Mouse (Mus musculus): Measurements from ENCODE around the gene Pdlim5. TPM values are rescaled to one million over a fixed set of nuclear protein-coding genes. Genes with fewer than 3 reads are reported as not detected.

The Pdlim5 gene
- polyA plus RNA-seq, 1 experiment from 2014 or later = 9.4 TPM

DNA sequence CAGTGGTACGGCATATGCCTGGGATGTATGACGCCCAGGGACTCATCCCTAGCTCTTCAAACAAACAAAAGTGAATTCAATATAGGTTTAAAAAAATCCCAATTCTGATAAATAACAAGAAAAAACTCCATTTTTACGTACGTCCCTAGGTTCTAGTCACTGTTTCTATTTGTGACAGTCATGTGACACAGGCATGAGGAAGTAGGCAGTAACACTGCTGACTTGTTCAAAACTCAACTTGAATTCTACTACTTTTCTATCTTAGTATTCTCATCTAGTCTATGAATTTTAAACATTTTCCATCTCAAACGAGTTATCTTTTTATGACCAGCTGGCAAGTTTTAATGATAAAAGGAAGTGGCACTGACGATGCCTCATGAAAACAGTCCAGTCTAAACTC lies 122.2 kb downstream of the Pdlim5 start:
- peaks cover 10% of the 10 kb centered on the region for H3K36me3 ChIP-seq (replicated peaks; ENCODE audit: insufficient read depth, low read length)
- no peaks in the 10 kb centered on the region for H3K4me1 ChIP-seq (ENCODE audit: insufficient read depth)
- no peak overlapping the region for H3K27ac ChIP-seq (ENCODE audit: low read depth)
- WGBS (ENCODE audit: insufficient replicate concordance) = 65% methylated on average over 6 of the region's 6 CpGs
- no peak overlapping the region for H3K4me3 ChIP-seq (ENCODE audit: low read depth, low read length)
- no peaks in the 10 kb centered on the region for H3K9me3 ChIP-seq (ENCODE audit: low read length)
- TF ChIP-seq EP300 (IDR thresholded peaks at IDR 0.05; ENCODE audit: low read depth) (no peak), CTCF (IDR thresholded peaks at IDR 0.05; ENCODE audit: low read depth) (no peak)
- no peak overlapping the region for H3K9ac ChIP-seq (replicated peaks)
- ATAC-seq (no peak), DNase-seq (no peak)
- H3K27me3 ChIP-seq (ENCODE audit: insufficient read depth, low read length) = no peaks in the 10 kb centered on the region
- no peak overlapping the region for H3K4me2 ChIP-seq (ENCODE audit: low read depth, low read length)

DNA sequence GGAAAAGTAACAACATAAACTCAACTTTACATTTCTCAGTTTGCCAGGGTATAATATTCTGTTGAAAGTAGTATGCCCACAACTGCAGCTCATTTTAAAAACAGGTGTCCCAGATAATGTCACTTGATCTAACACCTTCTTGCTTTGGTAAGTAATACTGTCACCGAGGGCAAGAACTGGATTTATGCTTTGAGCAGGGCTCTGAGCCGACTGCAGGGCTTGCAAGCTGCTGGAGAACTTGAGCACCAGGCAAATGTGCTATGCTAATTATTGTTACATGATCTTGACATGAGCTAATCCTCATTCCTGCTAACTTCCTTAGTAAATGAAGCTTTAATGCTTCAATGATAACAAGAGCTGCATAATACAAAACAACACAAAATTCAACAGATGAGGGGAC lies 139.1 kb downstream of the Pdlim5 start:
- Histone ChIP-seq H3K27me3 (ENCODE audit: insufficient read depth, low read length) (no peaks in the 10 kb centered on the region), H3K9me3 (ENCODE audit: low read length) (no peaks in the 10 kb centered on the region), H3K4me1 (ENCODE audit: insufficient read depth) (no peaks in the 10 kb centered on the region), H3K9ac (replicated peaks) (no peak overlapping the region), H3K36me3 (replicated peaks; ENCODE audit: insufficient read depth, low read length) (0 out of 2 replicates have a peak, but pooled peaks cover 2% of the 10 kb centered on the region), H3K27ac (ENCODE audit: low read depth) (no peak overlapping the region), H3K4me3 (ENCODE audit: low read depth, low read length) (no peak overlapping the region), H3K4me2 (ENCODE audit: low read depth, low read length) (no peak overlapping the region)
- TF ChIP-seq CTCF (IDR thresholded peaks at IDR 0.05; ENCODE audit: low read depth) = no peak
- TF ChIP-seq EP300 (IDR thresholded peaks at IDR 0.05; ENCODE audit: low read depth) = no peak
- WGBS (ENCODE audit: insufficient replicate concordance) = 79% methylated on average over 2 of the region's 2 CpGs
- no peak for DNase-seq
- no peak for ATAC-seq

DNA sequence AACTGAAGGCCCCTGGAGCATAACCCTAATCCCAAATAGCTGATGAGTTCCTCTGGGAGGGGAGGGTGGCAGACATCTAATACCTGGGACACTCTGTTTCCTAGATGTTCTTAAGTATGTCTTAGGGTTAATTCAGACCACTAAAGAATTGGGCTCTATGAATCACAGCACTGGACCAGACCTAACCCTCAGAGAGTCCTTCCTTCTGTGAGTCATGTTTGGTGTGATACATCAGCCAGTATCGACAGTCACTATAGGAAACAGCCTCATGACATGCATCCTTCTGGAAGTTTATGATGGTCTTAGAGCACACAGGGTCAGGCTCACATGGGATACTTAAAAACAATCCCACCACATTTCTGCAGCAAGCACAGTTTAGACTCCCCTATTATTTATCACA lies 143.4 kb downstream of the Pdlim5 start:
- DNase-seq (no peak), ATAC-seq (no peak)
- TF ChIP-seq EP300 (IDR thresholded peaks at IDR 0.05; ENCODE audit: low read depth) = no peak
- TF ChIP-seq CTCF (IDR thresholded peaks at IDR 0.05; ENCODE audit: low read depth) = no peak
- no peak overlapping the region for H3K27ac ChIP-seq (ENCODE audit: low read depth)
- no peak overlapping the region for H3K4me2 ChIP-seq (ENCODE audit: low read depth, low read length)
- H3K9me3 ChIP-seq (ENCODE audit: low read length) = no peaks in the 10 kb centered on the region
- WGBS (ENCODE audit: insufficient replicate concordance) = 84% methylated on average over 1 of the region's 1 CpGs
- no peak overlapping the region for H3K9ac ChIP-seq (replicated peaks)
- H3K27me3 ChIP-seq (ENCODE audit: insufficient read depth, low read length) = no peaks in the 10 kb centered on the region
- H3K4me1 ChIP-seq (ENCODE audit: insufficient read depth) = no peaks in the 10 kb centered on the region
- no peak overlapping the region for H3K4me3 ChIP-seq (ENCODE audit: low read depth, low read length)
- H3K36me3 ChIP-seq (replicated peaks; ENCODE audit: insufficient read depth, low read length) = peaks cover 2% of the 10 kb centered on the region; the same call in 1 of the 2 replicates

DNA sequence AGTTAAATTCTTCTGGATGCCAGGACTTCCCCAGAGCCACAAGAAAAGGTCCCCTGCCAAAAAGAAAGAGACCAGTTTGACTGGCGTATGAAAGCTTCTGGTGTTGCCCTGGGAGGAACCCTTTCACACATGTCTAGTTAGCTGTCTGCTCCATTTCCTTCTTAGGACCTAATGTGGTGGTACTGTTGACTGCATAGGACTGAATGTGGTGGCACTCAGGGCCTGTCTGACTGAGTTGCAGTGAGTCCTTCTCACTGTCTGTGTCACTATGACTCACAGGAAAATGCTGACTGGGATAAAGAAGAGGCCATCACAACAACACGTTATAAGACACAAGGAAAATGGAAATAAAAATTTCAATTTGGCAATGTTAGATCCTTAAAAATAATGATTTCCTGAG lies 146.0 kb downstream of the Pdlim5 start:
- DNase-seq = no peak
- Histone ChIP-seq H3K4me2 (ENCODE audit: low read depth, low read length) (no peak overlapping the region), H3K9ac (replicated peaks) (no peak overlapping the region), H3K9me3 (ENCODE audit: low read length) (no peaks in the 10 kb centered on the region), H3K27ac (ENCODE audit: low read depth) (no peak overlapping the region), H3K36me3 (replicated peaks; ENCODE audit: insufficient read depth, low read length) (peaks cover 11% of the 10 kb centered on the region), H3K4me3 (ENCODE audit: low read depth, low read length) (no peak overlapping the region), H3K27me3 (ENCODE audit: insufficient read depth, low read length) (no peaks in the 10 kb centered on the region), H3K4me1 (ENCODE audit: insufficient read depth) (no peaks in the 10 kb centered on the region)
- no peak for ATAC-seq
- WGBS (ENCODE audit: insufficient replicate concordance) = 74% methylated on average over 2 of the region's 2 CpGs
- TF ChIP-seq CTCF (IDR thresholded peaks at IDR 0.05; ENCODE audit: low read depth) = no peak
- no peak for TF ChIP-seq EP300 (IDR thresholded peaks at IDR 0.05; ENCODE audit: low read depth)

DNA sequence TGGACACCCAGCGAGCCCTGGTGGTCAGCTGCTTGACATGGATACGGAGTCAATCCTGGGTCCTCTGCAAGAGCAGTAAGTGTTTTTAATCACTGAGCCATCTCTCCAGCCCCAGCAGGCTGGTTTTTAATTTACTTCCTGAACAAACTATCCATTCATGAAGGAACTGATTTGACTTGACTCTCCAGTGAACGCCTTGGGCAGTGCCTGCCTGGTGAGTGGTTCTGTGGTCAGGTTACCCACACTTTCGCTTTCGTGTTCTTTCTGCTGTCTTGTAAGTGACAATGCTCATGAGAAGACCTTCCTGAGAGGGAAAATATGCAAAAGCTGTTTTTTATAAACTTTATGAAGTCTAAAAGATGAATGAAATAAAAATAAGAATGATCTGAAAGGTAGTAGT lies 152.2 kb downstream of the Pdlim5 start:
- WGBS (ENCODE audit: insufficient replicate concordance) = 66% methylated on average over 5 of the region's 5 CpGs
- TF ChIP-seq CTCF (IDR thresholded peaks at IDR 0.05; ENCODE audit: low read depth) = no peak
- TF ChIP-seq EP300 (IDR thresholded peaks at IDR 0.05; ENCODE audit: low read depth) = no peak
- peaks cover 21% of the 10 kb centered on the region for H3K36me3 ChIP-seq (replicated peaks; ENCODE audit: insufficient read depth, low read length)
- H3K9ac ChIP-seq (replicated peaks) = no peak overlapping the region
- no peak for ATAC-seq
- no peaks in the 10 kb centered on the region for H3K27me3 ChIP-seq (ENCODE audit: insufficient read depth, low read length)
- H3K4me1 ChIP-seq (ENCODE audit: insufficient read depth) = no peaks in the 10 kb centered on the region
- no peak overlapping the region for H3K4me2 ChIP-seq (ENCODE audit: low read depth, low read length)
- H3K9me3 ChIP-seq (ENCODE audit: low read length) = no peaks in the 10 kb centered on the region
- no peak overlapping the region for H3K4me3 ChIP-seq (ENCODE audit: low read depth, low read length)
- H3K27ac ChIP-seq (ENCODE audit: low read depth) = no peak overlapping the region
- DNase-seq = no peak

DNA sequence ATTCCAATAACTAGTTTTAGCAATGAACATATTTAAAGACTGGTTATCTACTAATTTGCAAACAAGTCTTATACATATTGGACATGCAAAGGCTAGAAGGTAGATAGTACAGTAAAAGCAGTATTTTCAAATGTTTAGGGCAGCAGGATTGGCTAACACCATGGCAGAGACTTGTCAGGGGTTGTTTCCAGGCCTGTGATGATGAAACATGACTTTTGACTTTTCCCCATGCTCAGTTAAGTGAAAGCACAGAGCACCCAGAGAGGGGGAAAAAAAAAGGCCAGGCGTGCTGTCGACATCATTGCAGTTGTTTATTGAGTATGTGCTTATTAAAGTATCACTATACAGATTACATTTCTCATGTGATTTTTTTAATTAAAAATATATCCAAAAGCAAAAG lies 156.2 kb downstream of the Pdlim5 start:
- Histone ChIP-seq H3K4me1 (ENCODE audit: insufficient read depth) (no peaks in the 10 kb centered on the region), H3K27ac (ENCODE audit: low read depth) (no peak overlapping the region), H3K4me2 (ENCODE audit: low read depth, low read length) (no peak overlapping the region), H3K9me3 (ENCODE audit: low read length) (no peaks in the 10 kb centered on the region), H3K36me3 (replicated peaks; ENCODE audit: insufficient read depth, low read length) (peaks cover 15% of the 10 kb centered on the region), H3K4me3 (ENCODE audit: low read depth, low read length) (no peak overlapping the region), H3K9ac (replicated peaks) (no peak overlapping the region), H3K27me3 (ENCODE audit: insufficient read depth, low read length) (no peaks in the 10 kb centered on the region)
- WGBS (ENCODE audit: insufficient replicate concordance) = 74% methylated on average over 2 of the region's 2 CpGs
- TF ChIP-seq CTCF (IDR thresholded peaks at IDR 0.05; ENCODE audit: low read depth) (no peak), EP300 (IDR thresholded peaks at IDR 0.05; ENCODE audit: low read depth) (no peak)
- peak; percentile 85 for ATAC-seq
- DNase-seq = no peak

Measured in liver, postnatal 0 days (tissue).